Mouse (Mus musculus) forebrain, embryonic 14.5 days (tissue): ENCODE data around the gene Lsm2. TPM values are rescaled to one million over a fixed set of nuclear protein-coding genes. Genes with fewer than 3 reads are reported as not detected.
"Not testable (repeated sequence)": the region's sequence is repeated elsewhere in the genome, so short reads cannot be mapped to it uniquely, and the experiment has no call there.

Experiments
- ATAC-seq: fragments of 200-750 bp; cut with Nextera tagmentation; 2 replicates; pipeline ENCODE4 v1.8.0; 2017; ENCODE audit warnings: mild to moderate bottlenecking, moderate library complexity
- DNase-seq: peaks from one replicate; pipeline ENCODE4 v3.0.0-alpha.2; 2015; ENCODE audit warnings: low spot score
- H3K27ac ChIP-seq: fragments of 300-500 bp; sonication (generic); 2 replicates; pipeline ENCODE4 v1.5.1; 2014; ENCODE audit warnings: low read depth, mild to moderate bottlenecking, control low read depth, low read length, moderate library complexity
- H3K27me3 ChIP-seq: fragments of 300-500 bp; sonication (generic); replicated peaks from 2 replicates; pipeline ENCODE4 v1.6.1; 2014; ENCODE audit warnings: low read length, control low read depth, mixed read lengths; ENCODE audit not compliant: control insufficient read depth, insufficient read depth
- H3K36me3 ChIP-seq: fragments of 300-500 bp; sonication (generic); 2 replicates; pipeline ENCODE4 v1.6.1; 2014; ENCODE audit warnings: low read length, control low read depth; ENCODE audit not compliant: control insufficient read depth, insufficient read depth
- H3K4me1 ChIP-seq: fragments of 300-500 bp; sonication (generic); 2 replicates; pipeline ENCODE4 v1.6.1; 2014; ENCODE audit warnings: antibody characterized with exemption, low read length, control low read depth; ENCODE audit not compliant: control insufficient read depth, insufficient read depth
- H3K4me2 ChIP-seq: fragments of 300-500 bp; sonication (generic); 2 replicates; pipeline ENCODE4 v1.6.1; 2014; ENCODE audit warnings: mild to moderate bottlenecking, control low read depth, low read length
- H3K4me3 ChIP-seq: fragments of 300-500 bp; sonication (generic); 2 replicates; pipeline ENCODE4 v1.5.1; 2014; ENCODE audit warnings: low read depth, low read length, control low read depth
- H3K9ac ChIP-seq: fragments of 300-500 bp; sonication (generic); 2 replicates; pipeline ENCODE4 v1.6.1; 2014; ENCODE audit warnings: mild to moderate bottlenecking, low read length, control low read depth, moderate library complexity
- H3K9me3 ChIP-seq: fragments of 300-500 bp; sonication (generic); replicated peaks from 2 replicates; pipeline ENCODE4 v1.6.1; 2016; ENCODE audit warnings: low read length, control low read depth, mixed read lengths; ENCODE audit not compliant: control insufficient read depth
- WGBS: fragments of 180-500 bp; shearing (Covaris S2); extraction: QIAGEN DNeasy Blood & Tissue Kit; methylation state at CpG from one replicate; pipeline ENCODE4 v1.1.7; 2014; 5-methylcytosine and 5-hydroxymethylcytosine counted together
- polyA plus RNA-seq: library from polyadenylated mRNA; unstranded; fragments of >200 nt; fragmentation: Nextera tagmentation; extraction: Ambion mirVana; gene quantifications from 2 replicates; pipeline ENCODE4 v1.2.1, GENCODE M21; 2014

Lsm2 gene
- polyA plus RNA-seq, 1 experiment from 2014 or later = 148 TPM

- Histone ChIP-seq H3K9me3 (no peaks in the 10 kb centered on the region), H3K27ac (no peak overlapping the region), H3K27me3 (no peaks in the 10 kb centered on the region), H3K4me1 (peaks cover 9% of the 10 kb centered on the region), H3K4me3 (no peak overlapping the region), H3K36me3 (peaks cover 34% of the 10 kb centered on the region), H3K9ac (no peak overlapping the region), H3K4me2 (no peak overlapping the region)
- WGBS = 82% methylated on average over 5 of the region's 5 CpGs
- DNase-seq (no peak), ATAC-seq (no peak)
Observed at GRCm38 (mm10) chr17:34946486-34947140, 35.0 kb upstream of the Lsm2 start.

- H3K27ac ChIP-seq = no peak overlapping the region
- no peaks in the 10 kb centered on the region for H3K9me3 ChIP-seq
- H3K36me3 ChIP-seq = peaks cover 34% of the 10 kb centered on the region
- ATAC-seq (no peak), DNase-seq (peak; percentile 39)
- H3K4me3 ChIP-seq = no peak overlapping the region
- WGBS = 26% methylated on average over 8 of the region's 8 CpGs
- no peak overlapping the region for H3K4me2 ChIP-seq
- no peaks in the 10 kb centered on the region for H3K27me3 ChIP-seq
- H3K4me1 ChIP-seq = peaks cover 9% of the 10 kb centered on the region
- no peak overlapping the region for H3K9ac ChIP-seq
Observed at GRCm38 (mm10) chr17:34947606-34948005, 34.1 kb upstream of the Lsm2 start.

GRCm38 (mm10) chr17:34948721-34949552 is 32.7 kb upstream of the Lsm2 start:
- not testable (repeated sequence) for H3K27ac ChIP-seq, H3K4me1 ChIP-seq, H3K4me3 ChIP-seq, ATAC-seq, DNase-seq, H3K4me2 ChIP-seq, H3K9ac ChIP-seq, H3K27me3 ChIP-seq, H3K9me3 ChIP-seq
- 47% methylated on average over 9 of the region's 9 CpGs for WGBS
- peaks cover 34% of the 10 kb centered on the region for H3K36me3 ChIP-seq

- Histone ChIP-seq H3K4me1 (peaks cover 9% of the 10 kb centered on the region), H3K27me3 (no peaks in the 10 kb centered on the region), H3K9me3 (no peaks in the 10 kb centered on the region), H3K4me3 (no peak overlapping the region), H3K27ac (no peak overlapping the region), H3K36me3 (peaks cover 34% of the 10 kb centered on the region), H3K9ac (no peak overlapping the region), H3K4me2 (no peak overlapping the region; the same call in 1 of the 2 replicates)
- no peak for DNase-seq
- WGBS = 30% methylated on average over 4 of the region's 4 CpGs
- ATAC-seq = no peak
Observed at GRCm38 (mm10) chr17:34949553-34949969, 32.1 kb upstream of the Lsm2 start.

- Histone ChIP-seq H3K27me3 (0 out of 2 replicates have a peak, but pooled peaks cover 3% of the 10 kb centered on the region), H3K27ac (peak overlapping the region; percentile 93), H3K9ac (peak overlapping the region; percentile 100), H3K4me2 (peak overlapping the region; percentile 98), H3K4me1 (peaks cover 9% of the 10 kb centered on the region), H3K9me3 (no peaks in the 10 kb centered on the region), H3K4me3 (peak overlapping the region; percentile 99), H3K36me3 (peaks cover 34% of the 10 kb centered on the region)
- DNase-seq = peak; percentile 15
- ATAC-seq = no peak
- WGBS = 20% methylated on average over 10 of the region's 10 CpGs
Observed at GRCm38 (mm10) chr17:34950514-34951455, 30.9 kb upstream of the Lsm2 start.

- H3K27me3 ChIP-seq = 0 out of 2 replicates have a peak, but pooled peaks cover 7% of the 10 kb centered on the region
- H3K4me3 ChIP-seq = peak overlapping the region; percentile 99
- peak overlapping the region; percentile 98 for H3K4me2 ChIP-seq
- DNase-seq = peak; percentile 32
- peaks cover 34% of the 10 kb centered on the region for H3K36me3 ChIP-seq
- ATAC-seq = no peak; the same call in none of the 2 replicates
- H3K9me3 ChIP-seq = no peaks in the 10 kb centered on the region
- peaks cover 9% of the 10 kb centered on the region for H3K4me1 ChIP-seq
- under 1% methylated on average over 29 of the region's 29 CpGs for WGBS
- peak overlapping the region; percentile 93 for H3K27ac ChIP-seq
- peak overlapping the region; percentile 100 for H3K9ac ChIP-seq
Observed at GRCm38 (mm10) chr17:34951636-34952377, 29.9 kb upstream of the Lsm2 start.

- Histone ChIP-seq H3K27me3 (0 out of 2 replicates have a peak, but pooled peaks cover 7% of the 10 kb centered on the region), H3K4me3 (peak overlapping the region; percentile 99), H3K4me2 (peak overlapping the region; percentile 98), H3K27ac (peak overlapping the region; percentile 93), H3K9me3 (no peaks in the 10 kb centered on the region), H3K36me3 (peaks cover 34% of the 10 kb centered on the region), H3K9ac (peak overlapping the region; percentile 100), H3K4me1 (peaks cover 9% of the 10 kb centered on the region)
- WGBS = under 1% methylated on average over 23 of the region's 23 CpGs
- ATAC-seq (peak; percentile 83), DNase-seq (peak; percentile 86)
Observed at GRCm38 (mm10) chr17:34952378-34953040, 29.2 kb upstream of the Lsm2 start.
